Mouse (Mus musculus): Measurements from ENCODE around the gene Trim2. TPM values are rescaled to one million over a fixed set of nuclear protein-coding genes. Genes with fewer than 3 reads are reported as not detected.
A peak's percentile ranks its signal among the peaks of the same experiment; 100 is the strongest.

Trim2 gene
- polyA plus RNA-seq, 2 experiments from 2014 or later, result 1.2 to 2.3 TPM

DNA sequence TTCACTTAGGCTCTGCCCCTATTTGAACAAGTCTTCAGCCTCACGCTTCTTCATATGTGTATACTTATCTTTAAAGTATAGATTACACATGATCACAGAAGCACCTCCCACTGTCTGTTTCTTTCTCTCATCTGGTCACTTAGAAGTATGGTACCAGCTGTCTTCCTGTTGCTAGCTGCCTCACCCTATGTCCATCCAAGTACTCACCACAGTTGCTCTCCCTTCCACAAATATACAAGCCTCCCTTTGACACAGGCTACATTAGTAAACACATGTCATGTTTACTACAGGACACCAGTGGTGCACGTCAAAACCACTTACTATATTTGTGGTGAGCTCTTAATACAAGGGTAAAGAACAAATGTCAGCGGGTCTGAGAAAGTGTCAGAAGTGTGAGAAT is 175.3 kb downstream of the Trim2 start:
- ATAC-seq, result no peak

DNA sequence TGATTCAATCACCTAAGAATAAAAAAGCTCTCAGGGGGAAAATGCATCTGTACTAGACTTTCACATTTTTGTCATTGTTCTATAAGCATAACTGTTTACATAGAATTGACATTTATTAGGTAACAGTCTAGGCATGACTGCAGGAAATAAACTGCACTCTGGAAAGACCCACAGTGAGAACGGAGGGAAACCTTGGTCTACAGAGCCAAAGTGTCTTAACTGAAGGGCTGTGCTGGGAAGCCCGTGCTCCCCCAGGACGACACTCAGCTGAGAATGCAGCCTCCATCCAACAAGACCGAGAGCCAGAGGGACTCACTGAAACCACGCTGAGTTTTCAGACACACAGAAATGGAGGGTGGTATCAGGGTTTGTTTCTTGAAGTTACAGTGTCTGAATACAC is 175.9 kb downstream of the Trim2 start:
- ATAC-seq, result no peak

DNA sequence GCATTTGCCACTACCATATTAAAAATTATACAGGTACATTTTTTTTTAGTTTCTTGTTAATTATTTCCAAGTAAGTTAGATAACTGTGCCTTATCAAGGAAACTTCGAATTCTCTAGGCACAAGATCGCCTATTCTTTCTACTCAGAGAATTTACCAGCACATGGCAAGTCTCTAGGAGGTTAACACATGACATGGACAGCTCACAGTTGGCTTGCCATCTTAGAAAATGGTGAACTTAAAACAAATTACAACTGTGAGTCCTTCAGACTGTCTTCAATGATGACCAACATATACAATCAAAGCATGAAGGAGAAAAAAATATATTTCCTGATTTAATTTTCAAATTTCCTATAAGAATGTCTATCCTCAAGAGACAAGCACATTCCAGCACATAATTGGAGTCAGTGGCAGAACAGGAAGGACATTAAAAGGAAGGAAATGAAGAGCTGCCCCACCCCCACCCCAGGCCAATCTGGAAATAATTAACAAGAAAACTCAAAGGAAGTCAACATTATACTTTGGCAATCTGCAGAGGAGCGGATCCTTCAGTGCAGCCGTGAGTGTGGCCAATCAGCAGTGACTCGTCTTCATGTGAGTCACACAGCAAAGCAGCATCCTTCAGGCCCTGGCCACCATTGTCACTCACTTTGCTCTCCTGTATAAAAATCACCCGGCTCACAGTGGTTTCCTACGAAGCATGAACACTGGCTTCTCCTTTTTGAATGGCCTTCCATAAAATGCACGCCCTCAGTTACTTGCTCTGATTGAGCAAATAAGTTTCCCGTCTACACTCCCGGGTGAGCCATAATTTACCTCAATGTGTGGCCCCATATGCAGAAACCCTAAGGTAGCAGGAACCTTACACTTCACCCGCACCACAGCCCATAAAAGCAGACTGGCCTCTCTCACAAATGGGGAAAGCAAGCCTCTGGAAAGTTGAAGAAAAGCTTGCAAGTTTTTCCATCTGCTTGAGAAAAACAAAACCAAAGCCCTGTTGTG is 177.5 kb downstream of the Trim2 start:
- no peak for ATAC-seq

DNA sequence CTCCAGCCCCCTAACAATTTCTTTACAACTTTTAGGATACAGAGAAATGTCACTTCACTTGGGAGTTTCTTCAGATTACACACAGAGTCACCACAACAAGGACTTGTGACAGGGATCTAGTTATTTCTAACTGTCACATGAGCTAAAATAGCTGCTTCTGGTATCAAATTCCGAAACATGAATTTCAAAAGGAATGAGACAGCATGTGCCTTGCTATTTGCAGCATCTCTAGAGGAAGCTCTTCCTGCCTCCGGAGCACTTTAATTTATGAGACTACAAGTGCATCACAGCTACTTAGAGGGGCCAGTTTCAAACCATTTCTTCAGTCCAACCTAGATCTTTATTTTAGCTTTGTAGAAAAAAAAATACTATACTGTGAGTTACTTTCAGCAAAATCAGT is 179.2 kb downstream of the Trim2 start:
- ATAC-seq, result no peak

DNA sequence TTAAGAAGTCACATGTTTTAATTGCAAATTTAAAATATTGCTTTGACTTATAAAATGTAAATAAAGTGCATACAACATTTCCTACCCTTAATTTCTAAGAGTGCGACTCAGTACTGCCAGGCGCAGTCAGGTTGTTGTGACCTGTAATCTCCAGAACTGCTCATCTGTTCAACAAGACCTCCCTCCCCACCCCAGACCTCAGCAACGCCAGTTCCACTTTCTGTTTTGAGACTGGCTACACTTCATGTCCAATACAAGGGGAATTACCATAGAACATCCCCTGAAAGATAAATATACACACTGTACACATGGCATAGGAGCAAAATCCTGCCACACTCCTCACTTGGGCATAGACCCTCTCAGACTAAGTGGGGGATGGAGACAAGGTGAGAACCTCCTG is 180.0 kb downstream of the Trim2 start:
- peak; percentile 30 for ATAC-seq

DNA sequence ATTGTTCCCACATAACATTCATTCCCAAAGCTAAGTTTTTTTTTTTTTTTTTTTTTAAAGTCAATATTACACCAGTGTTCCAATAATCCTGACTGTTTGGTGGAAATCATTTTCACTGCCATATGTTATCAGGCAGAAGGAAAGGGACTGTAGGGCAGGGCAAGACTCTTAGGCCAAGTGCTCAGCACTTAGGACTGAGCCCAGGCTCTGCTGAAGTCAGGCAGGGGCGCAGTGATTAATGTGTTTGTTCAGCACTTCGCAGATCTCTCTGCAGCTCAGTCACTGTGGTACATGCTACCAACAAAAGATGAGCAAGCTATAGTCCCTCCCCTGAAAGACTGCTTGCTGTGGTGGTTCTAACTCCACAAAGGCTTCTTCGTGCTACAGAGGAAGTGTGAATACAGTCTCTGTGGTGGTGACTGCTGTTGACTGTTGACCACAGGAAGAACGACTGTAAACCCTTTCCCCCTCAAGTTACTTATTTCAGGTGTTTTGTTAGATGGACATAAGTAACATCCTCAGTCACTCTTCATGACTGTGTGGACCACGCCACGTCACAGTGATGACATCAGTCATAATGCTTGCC is 180.9 kb downstream of the Trim2 start:
- ATAC-seq, result peak; percentile 60

DNA sequence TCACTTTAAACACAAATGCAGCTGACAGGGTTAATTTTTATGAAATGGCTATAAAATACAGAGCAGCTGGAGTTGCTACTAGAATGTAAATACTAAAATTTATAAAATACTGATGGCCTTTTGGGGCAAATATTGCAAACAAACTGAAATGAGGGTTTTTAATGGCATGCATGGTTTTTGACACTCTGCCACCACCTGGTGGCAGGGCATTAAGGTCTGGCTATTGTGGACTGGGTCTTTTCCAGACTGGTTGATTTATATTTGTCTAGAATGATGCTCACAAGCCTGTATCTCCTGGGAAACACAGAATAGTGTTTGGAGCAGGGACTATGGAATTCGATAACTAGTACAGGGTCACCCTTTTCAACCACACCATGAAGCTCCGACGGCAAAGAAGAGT is 183.2 kb downstream of the Trim2 start:
- peak; percentile 58 for ATAC-seq

DNA sequence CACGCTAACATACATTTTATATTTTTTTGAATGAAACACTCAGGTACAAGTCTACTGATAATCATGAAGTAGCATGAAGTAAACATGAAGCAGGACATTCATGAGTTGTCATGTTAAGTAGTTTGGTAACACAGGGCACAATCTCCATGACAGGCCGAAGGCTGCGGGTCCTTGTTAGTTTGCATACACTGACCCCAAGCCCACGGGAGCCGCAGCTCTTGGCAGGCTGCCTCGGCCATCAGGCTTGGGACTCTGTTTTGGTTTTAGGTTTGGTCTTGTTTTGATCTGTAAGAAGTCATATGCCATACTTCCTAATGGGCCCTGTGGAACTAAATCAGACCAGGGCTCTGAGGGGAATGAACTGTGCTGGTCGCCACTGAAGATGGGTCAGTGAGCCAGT is 188.0 kb downstream of the Trim2 start:
- no peak for ATAC-seq

DNA sequence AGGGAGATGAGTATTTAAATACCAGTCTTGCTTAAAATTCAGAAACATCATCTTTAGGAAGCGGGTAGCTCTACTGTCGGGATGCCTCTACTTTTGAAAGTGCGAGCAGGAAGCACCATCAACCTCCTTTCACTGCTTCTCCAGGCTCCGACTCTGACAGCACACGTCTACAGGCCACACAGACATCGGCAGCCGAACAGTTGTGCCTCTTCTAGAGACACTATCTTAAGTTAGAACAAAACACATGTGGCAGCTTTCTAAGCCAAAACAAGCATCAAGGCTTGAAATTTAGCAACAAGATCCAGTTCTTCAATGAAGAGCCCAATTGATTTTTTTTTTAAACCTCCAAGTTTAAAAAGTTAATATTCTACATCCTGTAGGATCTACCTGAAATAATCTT is 188.5 kb downstream of the Trim2 start:
- no peak for ATAC-seq

Other genes with a start within 250 kb of the Trim2 start
- gene Mnd1, start 151.1 kb downstream of the Trim2 start, polyA plus RNA-seq (2017; shearing (Covaris generic)), result 1 to 10 TPM; 1.7 to 3.8 TPM
- gene Gm6525, start 132.8 kb downstream of the Trim2 start, polyA plus RNA-seq (2017; shearing (Covaris generic)), result not detected
- gene Fhdc1, start 173.6 kb upstream of the Trim2 start, polyA plus RNA-seq (2017; shearing (Covaris generic)), result 1 to 10 TPM in 1 of 2 experiments, under 1 TPM in 1; 0.75 to 2.4 TPM

Measured in activated CD4-positive, CD25-positive, alpha-beta regulatory T cell, adult 4 months (primary cell).